Mouse (Mus musculus): Measurements from ENCODE around the gene Tmem206. TPM values are rescaled to one million over a fixed set of nuclear protein-coding genes. Genes with fewer than 3 reads are reported as not detected.

Tmem206 gene
- total RNA-seq, 2 experiments from 2014 or later, result 13.5 to 15.5 TPM

GRCm38 (mm10) chr1:191305610-191306009 lies 20.1 kb upstream of the Tmem206 start:
- peak; percentile 80 for ATAC-seq (replicated peaks; ENCODE audit: low FRiP score, low TSS enrichment, poor library complexity, severe bottlenecking)

GRCm38 (mm10) chr1:191306316-191306715 lies 19.4 kb upstream of the Tmem206 start:
- 0 out of 2 replicates have a peak, but pooled peaks have one; percentile 32 for ATAC-seq (replicated peaks; ENCODE audit: low FRiP score, low TSS enrichment, poor library complexity, severe bottlenecking)

- ATAC-seq (replicated peaks; ENCODE audit: low FRiP score, low TSS enrichment, poor library complexity, severe bottlenecking), result no peak
Observed at GRCm38 (mm10) chr1:191307766-191308455, 17.8 kb upstream of the Tmem206 start.

- ATAC-seq (replicated peaks; ENCODE audit: low FRiP score, low TSS enrichment, poor library complexity, severe bottlenecking), result no peak
Observed at GRCm38 (mm10) chr1:191311296-191311898, 14.3 kb upstream of the Tmem206 start.

GRCm38 (mm10) chr1:191312513-191312941 lies 13.2 kb upstream of the Tmem206 start:
- ATAC-seq (replicated peaks; ENCODE audit: low FRiP score, low TSS enrichment, poor library complexity, severe bottlenecking), result peak; percentile 97

GRCm38 (mm10) chr1:191313158-191313557 lies 12.6 kb upstream of the Tmem206 start:
- ATAC-seq (replicated peaks; ENCODE audit: low FRiP score, low TSS enrichment, poor library complexity, severe bottlenecking), result no peak

GRCm38 (mm10) chr1:191313926-191314325 lies 11.8 kb upstream of the Tmem206 start:
- no peak for ATAC-seq (replicated peaks; ENCODE audit: low FRiP score, low TSS enrichment, poor library complexity, severe bottlenecking)

- no peak for ATAC-seq (replicated peaks; ENCODE audit: low FRiP score, low TSS enrichment, poor library complexity, severe bottlenecking)
Observed at GRCm38 (mm10) chr1:191316818-191317217, 8.9 kb upstream of the Tmem206 start.

- ATAC-seq (replicated peaks; ENCODE audit: low FRiP score, low TSS enrichment, poor library complexity, severe bottlenecking), result peak; percentile 93
Observed at GRCm38 (mm10) chr1:191317591-191318196, 8.0 kb upstream of the Tmem206 start, which contains the start of gene Nenf. TSS of gene Nenf (minus strand) at chr1:191318194.

- ATAC-seq (replicated peaks; ENCODE audit: low FRiP score, low TSS enrichment, poor library complexity, severe bottlenecking), result peak; percentile 35; the same call in 1 of the 2 replicates
Observed at GRCm38 (mm10) chr1:191318686-191319085, 7.0 kb upstream of the Tmem206 start.

GRCm38 (mm10) chr1:191323381-191323780 lies 2.3 kb upstream of the Tmem206 start:
- no peak for ATAC-seq (replicated peaks; ENCODE audit: low FRiP score, low TSS enrichment, poor library complexity, severe bottlenecking)

GRCm38 (mm10) chr1:191324733-191325590 lies 750 bp upstream of the Tmem206 start:
- ATAC-seq (replicated peaks; ENCODE audit: low FRiP score, low TSS enrichment, poor library complexity, severe bottlenecking), result peak; percentile 48

GRCm38 (mm10) chr1:191326233-191326882 lies 646 bp downstream of the Tmem206 start:
- peak; percentile 57 for ATAC-seq (replicated peaks; ENCODE audit: low FRiP score, low TSS enrichment, poor library complexity, severe bottlenecking)

GRCm38 (mm10) chr1:191327258-191327657 lies 1.5 kb downstream of the Tmem206 start:
- ATAC-seq (replicated peaks; ENCODE audit: low FRiP score, low TSS enrichment, poor library complexity, severe bottlenecking), result no peak

GRCm38 (mm10) chr1:191328019-191328441 lies 2.3 kb downstream of the Tmem206 start:
- ATAC-seq (replicated peaks; ENCODE audit: low FRiP score, low TSS enrichment, poor library complexity, severe bottlenecking), result no peak

- no peak for ATAC-seq (replicated peaks; ENCODE audit: low FRiP score, low TSS enrichment, poor library complexity, severe bottlenecking)
Observed at GRCm38 (mm10) chr1:191330356-191330755, 4.6 kb downstream of the Tmem206 start.

GRCm38 (mm10) chr1:191334500-191334899 lies 8.8 kb downstream of the Tmem206 start:
- no peak; the same call in 1 of the 2 replicates for ATAC-seq (replicated peaks; ENCODE audit: low FRiP score, low TSS enrichment, poor library complexity, severe bottlenecking)

- ATAC-seq (replicated peaks; ENCODE audit: low FRiP score, low TSS enrichment, poor library complexity, severe bottlenecking), result no peak
Observed at GRCm38 (mm10) chr1:191339876-191340275, 14.2 kb downstream of the Tmem206 start.

- no peak for ATAC-seq (replicated peaks; ENCODE audit: low FRiP score, low TSS enrichment, poor library complexity, severe bottlenecking)
Observed at GRCm38 (mm10) chr1:191340530-191340929, 14.8 kb downstream of the Tmem206 start.

All from megakaryocyte-erythroid progenitor cell, adult 5-6 weeks (primary cell).